Mouse (Mus musculus) kidney, postnatal 4 days (tissue): ENCODE data around the gene Erlin1.

Experiments
- DNase-seq, 2 experiments: peaks; one replicate each; pipeline ENCODE4 v3.0.0; 2021; ENCODE audit warnings: mixed read lengths in 2 of 2

Erlin1 gene

GRCm38 (mm10) chr19:44069121-44069913, at the start of gene Erlin1:
Gene Erlin1, minus strand, starts transcription at chr19:44069785.
- peak; percentile 94 to 96 for DNase-seq

GRCm38 (mm10) chr19:44117793-44118192, 48.2 kb upstream of the Erlin1 start:
- no peak for DNase-seq

GRCm38 (mm10) chr19:44111706-44112105, 42.1 kb upstream of the Erlin1 start:
- DNase-seq: peak; percentile 17 to 38

- peak; percentile 38 to 69 for DNase-seq
These were observed 40.8 kb upstream of the Erlin1 start for GRCm38 (mm10) chr19:44110356-44110755.

GRCm38 (mm10) chr19:44108996-44109395, 39.4 kb upstream of the Erlin1 start:
- DNase-seq: no peak

- DNase-seq: no peak
These were observed 38.3 kb upstream of the Erlin1 start for GRCm38 (mm10) chr19:44107661-44108521.

- peak; percentile 99 for DNase-seq
These were observed 37.5 kb upstream of the Erlin1 start, which contains the start of gene Chuk for GRCm38 (mm10) chr19:44106831-44107660. Gene Chuk, minus strand, starts transcription at chr19:44107480.

- DNase-seq: no peak
These were observed 34.8 kb upstream of the Erlin1 start for GRCm38 (mm10) chr19:44104393-44104792.

GRCm38 (mm10) chr19:44103001-44103400, 33.4 kb upstream of the Erlin1 start:
- no peak for DNase-seq

- DNase-seq: no peak
These were observed 31.3 kb upstream of the Erlin1 start for GRCm38 (mm10) chr19:44100840-44101239.

GRCm38 (mm10) chr19:44086278-44086677, 16.7 kb upstream of the Erlin1 start:
- DNase-seq: no peak

- no peak for DNase-seq
These were observed 11.3 kb upstream of the Erlin1 start for GRCm38 (mm10) chr19:44080920-44081319.

- DNase-seq: no peak
These were observed 10.4 kb upstream of the Erlin1 start for GRCm38 (mm10) chr19:44080023-44080422.

- no peak for DNase-seq
These were observed 7.4 kb upstream of the Erlin1 start for GRCm38 (mm10) chr19:44077024-44077423.

GRCm38 (mm10) chr19:44076457-44076856, 6.9 kb upstream of the Erlin1 start:
- DNase-seq: no peak

- no peak for DNase-seq
These were observed 5.4 kb upstream of the Erlin1 start for GRCm38 (mm10) chr19:44074986-44075385.

- no peak for DNase-seq
These were observed 1.6 kb upstream of the Erlin1 start for GRCm38 (mm10) chr19:44071166-44071565.

- no peak for DNase-seq
These were observed 288 bp upstream of the Erlin1 start for GRCm38 (mm10) chr19:44069914-44070232.

- DNase-seq: no peak
These were observed 1.4 kb downstream of the Erlin1 start for GRCm38 (mm10) chr19:44068232-44068631.

GRCm38 (mm10) chr19:44067323-44068049, 2.1 kb downstream of the Erlin1 start:
- DNase-seq: no peak

GRCm38 (mm10) chr19:44064734-44065133, 4.9 kb downstream of the Erlin1 start:
- no peak for DNase-seq

GRCm38 (mm10) chr19:44063773-44064172, 5.8 kb downstream of the Erlin1 start:
- DNase-seq: peak in 1 of 2 experiments; percentile 14
